Mouse (Mus musculus): ENCODE data around the gene Cks1b. TPM values are rescaled to one million over a fixed set of nuclear protein-coding genes. Genes with fewer than 3 reads are reported as not detected.

Cks1b gene
- polyA plus RNA-seq (2016; fragmentation: Nextera tagmentation; extraction: Ambion mirVana): 252 and 272 TPM in 2 replicates

DNA sequence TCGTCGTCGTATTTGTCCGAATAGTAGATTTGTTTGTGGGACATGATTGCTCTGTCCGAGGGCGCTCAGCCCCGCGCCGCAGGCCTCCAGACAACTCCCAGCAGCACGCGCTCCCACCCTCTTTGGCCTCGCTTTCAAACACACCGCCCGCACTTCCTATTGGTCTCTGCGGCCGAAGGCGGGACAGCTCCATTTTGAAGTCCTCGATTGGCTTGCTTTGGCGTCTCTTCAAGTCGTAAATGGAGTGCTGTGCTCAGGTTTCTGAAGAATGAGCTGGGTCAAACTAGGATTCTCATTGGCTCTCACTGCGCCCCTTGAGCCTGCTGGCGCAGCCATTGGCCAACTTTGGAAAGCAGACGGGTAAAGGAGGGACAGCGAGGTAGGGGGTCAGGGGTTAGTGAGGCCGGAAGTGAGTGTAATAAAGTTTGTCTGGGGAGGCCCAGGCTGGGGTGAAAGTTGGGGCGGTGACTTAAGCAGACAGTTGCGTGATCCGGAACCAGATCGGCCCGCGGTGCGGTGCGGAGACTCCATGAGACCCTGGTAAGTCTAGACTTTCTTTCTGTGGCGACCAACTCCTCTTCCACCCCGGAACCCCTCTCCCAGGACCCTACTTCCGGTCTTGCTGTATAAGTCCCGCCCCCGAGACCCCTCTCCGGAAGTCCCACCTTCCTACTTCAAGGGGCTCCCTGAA lies at the start of gene Cks1b, which contains the start of gene Shc1:
Cks1b (minus strand) TSS at position 214 of the 691 bp plus-strand sequence.
Shc1 (plus strand) TSS at position 274 of the 691 bp plus-strand sequence.
- under 1% methylated on average over 39 of the region's 39 CpGs for WGBS
- H3K9me3 ChIP-seq: no peaks in the 10 kb centered on the region
- H3K27ac ChIP-seq: peak within 1 kb of the TSS; percentile 70
- H3K27me3 ChIP-seq (replicated peaks): no peaks in the 10 kb centered on the region
- ATAC-seq (ENCODE audit: low FRiP score, low read depth): peak; percentile 94
- peak within 1 kb of the TSS; percentile 64 for H3K9ac ChIP-seq
- H3K4me3 ChIP-seq: peak within 1 kb of the TSS; percentile 56
- peaks cover 18% of the 10 kb centered on the region for H3K36me3 ChIP-seq
- peaks cover 48% of the 10 kb centered on the region for H3K4me1 ChIP-seq
- peak within 1 kb of the TSS; percentile 80 for H3K4me2 ChIP-seq (replicated peaks)

DNA sequence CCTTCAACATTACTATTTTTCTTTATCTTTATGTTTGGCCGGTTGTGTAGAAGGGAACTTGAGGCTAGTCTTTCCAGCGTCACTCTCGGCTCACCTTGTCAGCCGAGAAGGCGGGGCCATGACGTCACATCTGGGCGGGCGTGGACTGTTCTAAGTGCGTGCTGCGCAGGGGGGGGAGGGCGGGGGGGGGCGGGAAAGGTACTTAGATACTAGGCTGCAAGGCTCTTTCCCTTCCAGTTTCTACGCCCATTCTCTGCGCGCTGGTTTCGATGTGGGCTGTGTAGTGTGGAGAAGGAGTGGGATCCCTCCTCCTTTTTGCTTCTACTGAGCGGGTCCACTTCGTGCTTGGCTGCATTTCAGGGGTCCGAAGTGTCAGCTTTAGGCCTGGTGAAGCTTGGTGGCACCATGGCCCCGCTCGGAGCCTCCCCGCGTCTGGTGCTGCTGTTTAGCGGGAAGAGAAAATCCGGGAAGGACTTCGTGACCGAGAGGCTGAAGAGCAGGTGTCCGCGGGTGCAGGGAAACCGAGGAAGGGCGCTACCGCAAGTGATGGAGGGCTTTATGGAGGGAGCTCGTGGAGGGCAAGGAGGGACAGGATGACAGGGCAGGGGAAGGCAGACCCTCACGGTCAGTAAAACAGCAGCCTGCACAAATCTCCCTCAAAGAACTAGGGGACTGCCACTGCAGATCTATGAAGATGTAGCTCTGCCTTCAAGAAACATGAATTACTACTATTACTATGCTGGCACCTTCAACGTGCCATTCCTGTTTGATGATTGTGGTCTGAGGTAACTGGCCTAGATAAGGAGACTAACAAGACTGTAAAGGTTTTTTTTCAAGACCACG lies 41.0 kb upstream of the Cks1b start:
- peak overlapping the region; percentile 58 for H3K4me3 ChIP-seq
- no peaks in the 10 kb centered on the region for H3K9me3 ChIP-seq
- H3K9ac ChIP-seq: peak overlapping the region; percentile 68
- WGBS: 1% methylated on average over 36 of the region's 36 CpGs
- ATAC-seq (ENCODE audit: low FRiP score, low read depth): peak; percentile 81
- peaks cover 17% of the 10 kb centered on the region for H3K4me1 ChIP-seq
- H3K36me3 ChIP-seq: peaks cover 7% of the 10 kb centered on the region; the same call in 1 of the 2 replicates
- peak overlapping the region; percentile 79 for H3K4me2 ChIP-seq (replicated peaks)
- peak overlapping the region; percentile 48; the same call in 1 of the 2 replicates for H3K27ac ChIP-seq
- no peaks in the 10 kb centered on the region for H3K27me3 ChIP-seq (replicated peaks)

GRCm38 (mm10) chr3:89458372-89458964 lies 40.3 kb upstream of the Cks1b start:
- Histone ChIP-seq H3K27ac (no peak overlapping the region), H3K36me3 (peaks cover 5% of the 10 kb centered on the region; the same call in 1 of the 2 replicates), H3K9me3 (no peaks in the 10 kb centered on the region), H3K4me2 (replicated peaks) (peak overlapping the region; percentile 79), H3K9ac (no peak overlapping the region), H3K4me1 (peaks cover 17% of the 10 kb centered on the region), H3K4me3 (peak overlapping the region; percentile 58), H3K27me3 (replicated peaks) (no peaks in the 10 kb centered on the region)
- 54% methylated on average over 13 of the region's 13 CpGs for WGBS
- peak; percentile 25; the same call in 1 of the 2 replicates for ATAC-seq (ENCODE audit: low FRiP score, low read depth)

DNA sequence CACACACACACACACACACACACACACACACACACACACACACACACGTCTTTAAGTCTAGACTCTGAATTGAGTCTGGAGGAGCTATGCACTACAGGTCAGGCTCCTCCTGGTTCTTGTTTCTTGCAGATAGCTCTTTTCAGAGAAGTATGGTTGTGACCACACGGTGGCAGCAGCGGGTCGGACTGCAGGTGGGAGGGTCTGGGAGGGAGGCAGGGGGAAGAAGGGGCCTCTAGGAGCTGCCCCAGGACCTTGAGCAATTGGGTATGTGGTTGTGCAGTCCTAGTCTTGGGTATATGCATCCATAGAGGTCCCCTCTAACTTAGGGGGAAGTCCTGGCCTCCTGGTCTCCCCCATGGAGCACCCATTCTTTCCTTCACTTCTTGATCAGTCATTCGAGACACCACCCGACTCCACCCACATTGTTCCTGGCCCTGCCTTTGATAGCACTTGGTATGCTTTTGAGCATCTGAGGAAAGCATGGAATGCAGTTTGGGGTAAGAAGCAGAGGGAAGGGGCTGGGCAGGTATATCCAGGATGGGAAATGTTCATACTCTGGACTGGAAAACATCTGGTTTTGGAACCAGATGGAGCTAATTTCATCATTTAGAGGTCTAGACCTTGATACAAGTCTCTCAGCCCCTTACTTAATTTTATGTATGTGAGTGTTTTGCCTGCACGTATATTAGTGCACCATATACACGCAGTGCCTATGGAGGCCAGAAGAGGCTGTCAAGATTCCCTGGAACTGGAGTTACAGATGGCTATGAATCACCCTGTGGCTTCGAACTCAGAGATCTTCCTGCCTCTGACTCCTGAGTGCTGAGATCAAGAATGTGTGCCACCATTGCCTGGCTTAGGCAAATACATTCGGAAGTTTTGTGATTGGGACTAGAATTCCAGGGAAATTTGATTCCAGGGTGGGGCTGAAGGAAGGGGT lies 38.8 kb upstream of the Cks1b start:
- Histone ChIP-seq H3K36me3 (peaks cover 4% of the 10 kb centered on the region; the same call in 1 of the 2 replicates), H3K4me3 (no peak overlapping the region), H3K9ac (no peak overlapping the region), H3K4me2 (replicated peaks) (no peak overlapping the region), H3K9me3 (no peaks in the 10 kb centered on the region), H3K27me3 (replicated peaks) (no peaks in the 10 kb centered on the region), H3K27ac (no peak overlapping the region), H3K4me1 (peaks cover 17% of the 10 kb centered on the region)
- 35% methylated on average over 10 of the region's 10 CpGs for WGBS
- no peak for ATAC-seq (ENCODE audit: low FRiP score, low read depth)

- Histone ChIP-seq H3K4me3 (no peak overlapping the region), H3K9me3 (no peaks in the 10 kb centered on the region), H3K27me3 (replicated peaks) (no peaks in the 10 kb centered on the region), H3K27ac (no peak overlapping the region), H3K4me1 (peaks cover 17% of the 10 kb centered on the region), H3K4me2 (replicated peaks) (no peak overlapping the region), H3K36me3 (no peaks in the 10 kb centered on the region), H3K9ac (no peak overlapping the region)
- whole genome bisulfite sequencing: 75% methylated on average over 1 of the region's 1 CpGs
- ATAC-seq (ENCODE audit: low FRiP score, low read depth): no peak
Measured at GRCm38 (mm10) chr3:89455786-89456285, 37.7 kb upstream of the Cks1b start.

DNA sequence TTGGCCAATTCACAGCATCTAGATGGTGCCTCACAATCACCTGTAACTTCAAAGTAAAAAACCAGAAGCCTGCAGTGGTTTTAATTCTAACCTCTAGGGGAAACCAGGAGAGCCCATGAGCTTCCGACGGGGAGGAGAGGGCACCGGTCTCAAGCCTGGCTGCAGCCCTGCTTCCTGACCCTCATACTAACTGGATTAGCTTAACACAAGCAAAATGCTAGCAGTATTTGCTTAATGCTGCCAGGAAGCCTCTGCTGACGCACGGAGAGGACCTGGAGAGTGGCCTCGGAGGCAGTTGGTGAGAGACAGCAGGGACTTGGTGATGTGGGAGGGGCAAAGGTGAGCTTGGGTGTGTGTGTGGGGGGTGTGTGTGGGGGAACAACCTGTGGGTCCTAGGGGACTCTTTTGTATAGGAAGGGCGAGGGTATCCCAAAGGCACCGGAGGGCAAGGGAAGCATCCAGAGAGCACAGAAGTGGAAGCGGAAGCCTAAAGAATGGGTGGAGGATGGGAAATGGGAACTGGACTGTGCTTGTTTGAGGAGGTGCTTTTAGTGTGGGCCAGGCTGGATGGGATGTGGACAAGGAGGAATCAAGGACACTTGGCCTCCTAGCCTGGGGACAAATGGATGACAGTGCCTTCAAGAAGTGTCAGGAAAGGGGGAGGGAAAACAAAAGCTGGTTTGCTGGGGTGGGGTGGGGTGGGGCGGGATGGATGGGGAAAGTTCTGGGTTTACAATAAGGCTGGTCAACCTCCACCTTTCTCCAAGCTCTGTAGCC lies 36.4 kb upstream of the Cks1b start, which contains the start of gene Pmvk:
Pmvk (plus strand) TSS at position 141 of the 777 bp plus-strand sequence.
- Histone ChIP-seq H3K4me2 (replicated peaks) (no peak within 1 kb of the TSS), H3K9me3 (no peaks in the 10 kb centered on the region), H3K4me3 (no peak within 1 kb of the TSS), H3K27ac (no peak within 1 kb of the TSS), H3K4me1 (peaks cover 5% of the 10 kb centered on the region), H3K36me3 (no peaks in the 10 kb centered on the region), H3K9ac (no peak within 1 kb of the TSS), H3K27me3 (replicated peaks) (no peaks in the 10 kb centered on the region)
- no peak for ATAC-seq (ENCODE audit: low FRiP score, low read depth)
- 73% methylated on average over 10 of the region's 10 CpGs for WGBS

DNA sequence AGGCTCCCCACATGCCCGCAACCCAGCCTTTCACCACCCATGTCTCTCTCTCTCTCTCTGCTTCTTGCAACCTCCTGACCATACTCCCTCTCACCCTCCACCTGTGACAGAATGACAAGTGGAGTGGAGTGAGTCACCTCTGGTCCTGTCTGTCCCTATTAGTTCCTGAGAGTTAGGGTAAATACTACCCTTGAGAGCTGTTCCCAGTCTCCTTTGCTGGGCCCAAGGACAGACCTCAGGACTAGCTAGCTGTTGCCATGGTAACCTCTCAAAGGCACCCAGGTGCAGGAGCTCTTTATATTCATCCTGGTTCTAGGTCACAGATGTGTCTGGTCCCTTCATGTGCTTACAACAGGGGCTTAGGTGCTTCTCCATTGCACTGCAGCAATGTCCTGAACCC lies 33.7 kb upstream of the Cks1b start:
- Histone ChIP-seq H3K4me2 (replicated peaks) (no peak overlapping the region), H3K9ac (no peak overlapping the region), H3K27me3 (replicated peaks) (no peaks in the 10 kb centered on the region), H3K4me1 (peaks cover 4% of the 10 kb centered on the region; the same call in 1 of the 2 replicates), H3K9me3 (no peaks in the 10 kb centered on the region), H3K36me3 (no peaks in the 10 kb centered on the region), H3K27ac (no peak overlapping the region), H3K4me3 (no peak overlapping the region)
- no peak for ATAC-seq (ENCODE audit: low FRiP score, low read depth)
- 83% methylated on average over 1 of the region's 1 CpGs for WGBS

GRCm38 (mm10) chr3:89449541-89449940 lies 31.4 kb upstream of the Cks1b start:
- WGBS: 35% methylated on average over 7 of the region's 7 CpGs
- ATAC-seq (ENCODE audit: low FRiP score, low read depth): peak; percentile 69
- Histone ChIP-seq H3K9ac (no peak overlapping the region), H3K36me3 (peaks cover 11% of the 10 kb centered on the region), H3K9me3 (no peaks in the 10 kb centered on the region), H3K27me3 (replicated peaks) (no peaks in the 10 kb centered on the region), H3K4me3 (no peak overlapping the region), H3K27ac (no peak overlapping the region), H3K4me2 (replicated peaks) (no peak overlapping the region), H3K4me1 (no peaks in the 10 kb centered on the region)

DNA sequence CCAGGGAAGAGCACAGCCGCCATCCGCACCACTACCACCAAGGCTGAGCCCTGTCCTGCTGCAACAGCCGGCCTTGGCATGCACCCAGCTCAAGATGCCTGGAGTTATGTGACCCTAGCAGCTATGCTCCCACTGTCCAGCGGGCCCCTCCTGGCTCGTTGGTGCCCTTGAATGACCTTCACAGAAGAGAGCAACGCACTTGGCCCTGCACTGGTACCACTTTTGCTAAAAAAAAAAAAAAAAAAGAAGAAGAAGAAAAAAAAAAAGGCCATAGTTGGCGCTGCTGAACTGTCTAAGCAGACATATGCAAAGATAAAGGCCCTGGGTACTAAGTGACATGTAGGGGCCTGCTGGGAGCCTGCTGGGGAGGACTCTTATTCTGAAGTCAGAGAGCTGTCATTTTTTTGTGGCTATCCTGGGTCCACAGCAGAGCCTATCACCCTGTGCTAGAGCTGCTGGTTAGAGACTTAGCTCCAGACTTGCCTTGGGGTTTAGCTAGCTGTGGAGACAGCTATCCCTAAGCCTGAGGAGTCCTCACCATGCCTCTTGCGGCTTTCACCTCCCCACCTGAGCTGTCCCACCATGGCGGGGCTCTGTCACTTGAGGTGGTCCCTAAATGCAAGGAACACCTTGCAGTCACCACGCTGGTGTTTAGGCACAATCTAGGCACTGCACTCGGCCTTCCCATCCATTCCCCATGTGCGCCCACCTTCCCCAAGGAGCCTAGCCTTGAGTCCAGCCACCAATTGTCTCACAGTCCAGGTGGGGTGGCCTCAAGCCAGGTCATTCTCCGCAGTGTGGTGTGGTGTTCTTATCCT lies 30.7 kb upstream of the Cks1b start:
- Histone ChIP-seq H3K4me1 (no peaks in the 10 kb centered on the region), H3K9me3 (no peaks in the 10 kb centered on the region), H3K9ac (no peak overlapping the region), H3K27me3 (replicated peaks) (no peaks in the 10 kb centered on the region), H3K4me3 (no peak overlapping the region), H3K27ac (no peak overlapping the region), H3K4me2 (replicated peaks) (no peak overlapping the region), H3K36me3 (peaks cover 11% of the 10 kb centered on the region)
- 78% methylated on average over 13 of the region's 13 CpGs for WGBS
- ATAC-seq (ENCODE audit: low FRiP score, low read depth): no peak

DNA sequence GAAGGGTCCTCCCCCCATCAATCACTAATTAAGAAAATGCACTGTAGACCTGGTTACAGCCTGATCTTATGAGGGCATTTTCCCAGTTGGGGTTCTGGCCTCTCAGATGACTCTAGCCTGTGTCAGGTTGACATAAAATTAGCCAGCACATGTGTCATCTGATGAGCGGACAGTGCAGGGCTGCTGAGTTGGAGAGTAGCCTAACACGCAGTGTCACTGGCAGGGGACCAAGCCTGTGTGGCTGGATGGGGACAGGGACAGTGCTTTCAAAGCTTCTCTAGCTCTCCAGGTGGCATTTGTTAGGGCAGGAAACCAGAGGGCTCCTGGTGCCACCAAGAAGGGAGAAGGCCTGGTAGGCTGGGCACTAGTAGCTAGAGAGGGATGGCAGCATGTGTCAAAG lies 22.5 kb upstream of the Cks1b start:
- Histone ChIP-seq H3K4me3 (no peak overlapping the region), H3K36me3 (peaks cover 3% of the 10 kb centered on the region; the same call in 1 of the 2 replicates), H3K27ac (no peak overlapping the region), H3K9ac (no peak overlapping the region), H3K27me3 (replicated peaks) (no peaks in the 10 kb centered on the region), H3K9me3 (no peaks in the 10 kb centered on the region), H3K4me2 (replicated peaks) (no peak overlapping the region), H3K4me1 (peaks cover 17% of the 10 kb centered on the region; the same call in 1 of the 2 replicates)
- ATAC-seq (ENCODE audit: low FRiP score, low read depth): no peak
- 95% methylated on average over 2 of the region's 2 CpGs for WGBS

All from neural tube, embryonic 12.5 days (tissue).